Mouse (Mus musculus): Measurements from ENCODE around the gene Npas2. TPM values are rescaled to one million over a fixed set of nuclear protein-coding genes. Genes with fewer than 3 reads are reported as not detected.

Gene Npas2
- polyA plus RNA-seq, 1 experiment from 2014 or later: 0.06 TPM

DNA sequence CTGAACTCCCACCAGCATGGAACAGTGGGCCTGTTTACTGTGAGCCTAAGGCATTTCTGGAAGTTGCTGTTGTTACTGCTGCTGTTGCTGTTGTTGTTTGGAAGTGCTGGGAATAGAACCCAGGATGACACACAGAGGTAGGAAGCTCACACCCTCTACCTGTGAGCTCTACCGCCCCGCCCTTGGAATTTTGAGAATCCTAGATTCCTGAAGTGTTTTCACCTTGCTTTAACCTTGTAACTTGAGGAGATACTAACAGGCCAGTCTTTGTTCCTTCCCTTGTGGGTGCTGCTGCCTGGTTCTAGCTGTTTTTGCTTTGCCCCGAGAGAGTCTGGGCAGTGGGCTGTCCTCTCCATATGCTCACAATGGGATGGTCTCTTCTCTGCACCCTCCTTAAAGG is 98.5 kb downstream of the Npas2 start:
- H3K4me3 ChIP-seq: no peak overlapping the region
- H3K9ac ChIP-seq: no peak overlapping the region
- H3K4me2 ChIP-seq: no peak overlapping the region
- H3K4me1 ChIP-seq: no peaks in the 10 kb centered on the region
- no peaks in the 10 kb centered on the region for H3K27me3 ChIP-seq (replicated peaks)
- no peaks in the 10 kb centered on the region for H3K9me3 ChIP-seq (replicated peaks)
- ATAC-seq: no peak
- WGBS (ENCODE audit: insufficient replicate concordance): 66% methylated on average over 3 of the region's 3 CpGs
- H3K27ac ChIP-seq: no peak overlapping the region
- no peaks in the 10 kb centered on the region for H3K36me3 ChIP-seq

DNA sequence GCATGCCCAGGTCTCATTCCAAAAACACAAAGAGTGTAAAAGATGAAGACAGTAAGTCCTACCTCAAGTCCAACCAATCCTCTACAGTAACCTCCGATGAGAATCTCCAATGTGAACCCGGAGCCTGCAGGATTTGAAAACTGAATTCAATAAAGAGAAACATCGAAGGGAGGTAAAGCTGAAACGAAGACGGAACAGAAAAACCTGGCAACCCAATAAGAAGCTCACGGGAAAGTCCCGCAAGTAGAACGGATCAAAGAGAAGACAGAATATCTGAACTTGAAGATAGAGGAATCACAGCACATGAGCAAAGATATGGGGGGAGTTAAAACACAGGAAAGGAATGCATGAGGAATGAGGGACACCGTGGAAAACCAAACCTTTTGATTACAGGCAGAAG is 104.8 kb downstream of the Npas2 start:
- H3K4me1 ChIP-seq: no peaks in the 10 kb centered on the region
- H3K27ac ChIP-seq: no peak overlapping the region
- no peak overlapping the region for H3K4me2 ChIP-seq
- 80% methylated on average over 9 of the region's 9 CpGs for WGBS (ENCODE audit: insufficient replicate concordance)
- H3K27me3 ChIP-seq (replicated peaks): no peaks in the 10 kb centered on the region
- no peak overlapping the region for H3K9ac ChIP-seq
- H3K9me3 ChIP-seq (replicated peaks): no peaks in the 10 kb centered on the region
- no peak overlapping the region for H3K4me3 ChIP-seq
- no peak for ATAC-seq
- H3K36me3 ChIP-seq: no peaks in the 10 kb centered on the region

DNA sequence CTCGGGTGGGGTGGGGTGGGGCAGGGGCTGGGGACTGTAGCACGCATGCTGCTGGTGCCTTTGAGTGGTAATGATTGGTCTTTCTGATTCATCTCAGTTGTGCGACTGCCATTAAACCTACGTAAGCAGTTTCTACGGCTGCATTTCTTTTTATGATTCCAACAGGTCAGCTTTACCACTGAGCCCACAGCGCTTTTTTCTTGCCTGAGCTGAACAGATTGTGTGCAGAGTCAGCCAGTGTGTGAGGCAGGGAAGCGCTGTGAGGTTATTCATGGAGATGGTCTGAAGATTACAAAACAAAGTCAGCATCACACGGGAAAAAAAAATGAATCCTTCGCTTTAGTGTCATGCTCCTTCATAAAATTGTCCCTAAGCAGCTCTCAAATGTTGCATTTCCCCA is 106.7 kb downstream of the Npas2 start:
- no peaks in the 10 kb centered on the region for H3K4me1 ChIP-seq
- H3K4me3 ChIP-seq: no peak overlapping the region
- no peaks in the 10 kb centered on the region for H3K9me3 ChIP-seq (replicated peaks)
- no peak overlapping the region for H3K9ac ChIP-seq
- no peaks in the 10 kb centered on the region for H3K27me3 ChIP-seq (replicated peaks)
- H3K36me3 ChIP-seq: no peaks in the 10 kb centered on the region
- ATAC-seq: no peak
- H3K27ac ChIP-seq: no peak overlapping the region
- H3K4me2 ChIP-seq: no peak overlapping the region
- WGBS (ENCODE audit: insufficient replicate concordance): 78% methylated on average over 9 of the region's 9 CpGs

DNA sequence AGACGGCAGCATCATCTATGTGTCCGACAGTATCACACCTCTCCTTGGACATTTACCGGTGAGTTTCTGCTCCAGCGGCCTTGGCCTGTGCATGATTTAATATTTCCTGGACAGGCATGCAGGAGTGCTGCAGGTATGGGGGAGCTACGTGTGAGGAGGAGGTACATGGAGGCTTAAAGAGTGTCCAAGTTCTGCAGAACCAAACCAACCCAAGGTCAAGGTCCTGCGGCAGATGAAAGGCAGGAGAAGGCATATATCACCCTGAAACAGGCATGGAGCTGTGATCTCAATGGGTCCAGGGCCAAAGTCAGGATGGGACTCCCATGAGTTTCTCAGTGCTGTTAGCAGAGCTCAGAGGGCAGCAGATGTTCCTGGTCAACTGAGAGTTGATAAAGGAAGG is 107.1 kb downstream of the Npas2 start:
- 78% methylated on average over 6 of the region's 6 CpGs for WGBS (ENCODE audit: insufficient replicate concordance)
- ATAC-seq: no peak

DNA sequence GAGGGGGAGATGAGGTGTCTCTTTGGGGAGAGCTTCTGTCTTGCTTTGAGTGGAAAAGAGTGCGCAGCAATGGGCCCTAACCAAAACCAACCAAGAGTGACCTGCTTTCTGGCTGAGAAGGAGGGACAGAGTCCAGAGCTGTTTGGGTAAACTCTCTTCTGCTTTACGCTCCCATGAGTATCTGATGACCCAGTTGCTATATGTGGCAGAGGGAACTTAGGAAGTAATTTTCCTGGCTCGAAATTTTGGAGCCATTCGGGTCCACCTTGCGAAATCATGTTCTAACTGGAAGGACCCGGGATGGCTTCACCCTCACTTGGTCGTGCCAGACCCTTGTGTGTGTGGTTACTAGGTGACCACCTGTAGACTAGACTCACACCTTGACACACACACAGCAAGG is 108.7 kb downstream of the Npas2 start:
- Histone ChIP-seq H3K4me3 (no peak overlapping the region), H3K9me3 (replicated peaks) (no peaks in the 10 kb centered on the region), H3K27ac (no peak overlapping the region), H3K4me2 (no peak overlapping the region), H3K27me3 (replicated peaks) (no peaks in the 10 kb centered on the region), H3K36me3 (no peaks in the 10 kb centered on the region), H3K9ac (no peak overlapping the region), H3K4me1 (no peaks in the 10 kb centered on the region)
- WGBS (ENCODE audit: insufficient replicate concordance): 65% methylated on average over 7 of the region's 7 CpGs
- ATAC-seq: no peak

More for the DNA sequence above, 107.1 kb downstream of the Npas2 start:
- Histone ChIP-seq H3K27me3 (replicated peaks) (no peaks in the 10 kb centered on the region), H3K9me3 (replicated peaks) (no peaks in the 10 kb centered on the region), H3K4me3 (no peak overlapping the region), H3K36me3 (no peaks in the 10 kb centered on the region), H3K9ac (no peak overlapping the region), H3K27ac (no peak overlapping the region), H3K4me2 (no peak overlapping the region), H3K4me1 (no peaks in the 10 kb centered on the region)

DNA sequence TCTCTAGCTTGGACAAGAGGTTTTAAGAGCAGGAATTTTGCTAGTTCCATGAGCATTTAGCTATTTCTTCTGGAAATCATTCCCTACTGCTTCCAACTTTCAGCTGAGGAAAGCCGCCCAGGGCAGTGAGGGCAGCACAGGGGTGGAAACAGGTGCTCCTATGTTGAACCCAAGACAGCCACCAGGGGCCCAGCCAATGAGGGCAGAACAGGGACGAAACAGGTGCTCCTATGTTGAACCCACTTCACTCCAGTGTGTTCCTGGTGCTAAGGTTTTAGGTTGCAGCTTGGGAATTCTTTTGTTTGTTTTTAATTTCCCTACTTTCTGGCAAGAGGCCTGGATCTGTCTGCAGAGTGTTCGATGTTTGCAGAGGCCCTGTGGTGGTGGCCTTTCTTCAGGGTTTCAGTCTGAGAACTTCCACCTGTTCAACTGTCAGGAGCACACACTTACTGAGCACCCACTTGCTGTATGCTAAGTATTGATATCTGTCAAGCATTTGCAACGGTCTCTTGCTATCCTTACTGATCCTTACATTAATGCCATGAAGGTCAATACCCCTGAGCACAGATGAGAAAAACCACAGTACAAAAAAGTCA is 109.6 kb downstream of the Npas2 start:
- Histone ChIP-seq H3K9me3 (replicated peaks) (no peaks in the 10 kb centered on the region), H3K4me3 (no peak overlapping the region), H3K27ac (no peak overlapping the region), H3K4me1 (no peaks in the 10 kb centered on the region), H3K9ac (no peak overlapping the region), H3K27me3 (replicated peaks) (no peaks in the 10 kb centered on the region), H3K4me2 (no peak overlapping the region), H3K36me3 (no peaks in the 10 kb centered on the region)
- 57% methylated on average over 4 of the region's 4 CpGs for WGBS (ENCODE audit: insufficient replicate concordance)
- no peak for ATAC-seq

DNA sequence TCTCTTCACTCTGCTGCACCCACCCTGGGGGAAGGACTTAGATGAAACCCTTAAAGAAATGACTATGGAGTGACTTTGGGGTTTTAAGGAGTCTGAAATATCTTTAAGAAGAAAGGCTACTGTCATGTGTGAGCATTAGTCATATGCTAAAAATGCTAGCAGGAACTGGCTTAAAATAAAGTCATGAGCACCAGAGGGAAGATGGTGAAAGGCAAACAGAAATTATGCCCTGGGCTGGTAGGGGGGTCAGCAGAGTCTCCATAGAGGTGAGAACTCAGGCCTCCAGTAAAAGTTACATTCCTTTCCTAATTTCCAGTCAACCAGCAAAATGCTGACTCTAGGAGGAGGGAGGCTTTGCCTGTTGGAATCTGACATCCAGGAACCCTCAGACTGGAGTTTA is 113.8 kb downstream of the Npas2 start:
- no peak overlapping the region for H3K9ac ChIP-seq
- no peaks in the 10 kb centered on the region for H3K36me3 ChIP-seq
- no peaks in the 10 kb centered on the region for H3K4me1 ChIP-seq
- no peaks in the 10 kb centered on the region for H3K9me3 ChIP-seq (replicated peaks)
- no peak overlapping the region for H3K27ac ChIP-seq
- no peak overlapping the region for H3K4me2 ChIP-seq
- H3K4me3 ChIP-seq: no peak overlapping the region
- H3K27me3 ChIP-seq (replicated peaks): no peaks in the 10 kb centered on the region
- no peak for ATAC-seq

DNA sequence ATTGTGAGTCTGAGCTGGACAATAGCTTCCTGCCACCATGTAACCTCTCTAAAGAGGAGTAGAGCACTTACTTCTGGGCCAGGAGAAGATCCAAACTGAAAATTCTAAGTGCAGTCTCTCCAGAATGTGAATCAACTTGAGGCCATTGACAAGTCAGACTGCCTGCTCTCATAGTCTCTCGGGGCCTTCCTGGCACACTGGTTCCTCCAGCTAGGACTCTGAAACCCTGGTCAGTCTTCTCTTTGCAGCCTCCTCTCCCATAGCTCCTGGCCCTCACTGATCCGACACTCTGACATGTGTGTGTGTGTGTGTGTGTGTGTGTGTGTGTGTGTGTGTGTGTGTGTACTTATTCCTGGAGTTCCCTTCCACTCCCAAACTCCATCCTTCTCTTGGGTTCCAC is 114.4 kb downstream of the Npas2 start:
- no peak for ATAC-seq
- Histone ChIP-seq H3K9me3 (replicated peaks) (no peaks in the 10 kb centered on the region), H3K4me3 (no peak overlapping the region), H3K36me3 (no peaks in the 10 kb centered on the region), H3K4me1 (no peaks in the 10 kb centered on the region), H3K27me3 (replicated peaks) (no peaks in the 10 kb centered on the region), H3K27ac (no peak overlapping the region), H3K9ac (no peak overlapping the region), H3K4me2 (no peak overlapping the region)
- 53% methylated on average over 2 of the region's 2 CpGs for WGBS (ENCODE audit: insufficient replicate concordance)

DNA sequence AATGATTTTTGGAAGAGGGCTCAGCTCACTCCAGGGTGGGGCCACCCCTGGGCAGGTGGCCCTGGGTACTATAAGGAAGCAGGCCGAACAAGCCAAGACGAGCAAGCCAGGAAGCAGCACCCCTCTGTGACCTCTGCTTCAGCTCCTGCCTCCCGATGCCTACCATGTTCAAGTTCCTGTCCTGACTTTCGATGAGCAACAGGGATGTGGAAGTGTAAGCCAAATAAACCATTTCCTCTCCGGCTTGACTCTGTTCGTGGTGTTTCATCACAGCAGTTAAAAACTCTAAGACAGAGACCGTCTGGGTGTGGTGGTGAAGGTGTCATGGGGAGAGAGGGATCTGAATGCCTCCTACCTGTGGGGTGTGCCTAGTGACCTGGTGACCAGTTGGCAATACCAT is 116.0 kb downstream of the Npas2 start:
- Histone ChIP-seq H3K27me3 (replicated peaks) (no peaks in the 10 kb centered on the region), H3K9me3 (replicated peaks) (no peaks in the 10 kb centered on the region), H3K36me3 (no peaks in the 10 kb centered on the region), H3K4me3 (no peak overlapping the region), H3K9ac (no peak overlapping the region), H3K4me2 (no peak overlapping the region), H3K27ac (no peak overlapping the region), H3K4me1 (no peaks in the 10 kb centered on the region)
- no peak for ATAC-seq
- 57% methylated on average over 7 of the region's 7 CpGs for WGBS (ENCODE audit: insufficient replicate concordance)

DNA sequence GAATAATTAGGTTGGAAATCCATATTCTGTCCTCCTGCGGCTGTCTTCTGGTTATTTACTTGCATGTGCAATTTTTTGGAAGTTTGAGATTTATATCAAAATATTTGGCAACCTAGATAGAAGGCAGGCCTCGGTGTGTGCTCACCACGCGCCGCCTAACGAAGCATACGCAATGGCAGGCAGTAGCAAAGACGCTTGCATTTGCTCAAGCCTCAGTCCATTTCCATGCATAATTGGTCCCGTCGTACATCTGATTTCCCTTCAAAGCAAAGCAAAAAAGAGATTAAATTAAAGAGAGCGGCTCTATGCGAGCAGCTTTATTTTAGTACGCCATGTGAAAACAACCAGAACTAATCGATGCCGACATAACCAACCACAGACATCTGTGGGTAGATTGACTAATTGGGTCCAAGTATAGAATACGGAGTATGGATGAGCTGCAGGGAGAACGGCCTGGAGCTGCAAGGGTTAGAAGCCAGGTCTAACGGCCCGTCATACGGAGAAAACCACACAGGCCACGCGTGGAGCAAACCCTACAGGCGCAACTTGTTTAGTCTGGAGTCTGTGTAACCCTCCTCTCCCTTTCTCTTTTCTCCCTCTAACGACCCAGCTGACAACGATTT is 118.9 kb downstream of the Npas2 start:
- H3K36me3 ChIP-seq: no peaks in the 10 kb centered on the region
- H3K9me3 ChIP-seq (replicated peaks): no peaks in the 10 kb centered on the region
- H3K4me3 ChIP-seq: no peak overlapping the region
- H3K4me1 ChIP-seq: no peaks in the 10 kb centered on the region
- no peak overlapping the region for H3K4me2 ChIP-seq
- H3K27ac ChIP-seq: no peak overlapping the region
- ATAC-seq: no peak
- no peaks in the 10 kb centered on the region for H3K27me3 ChIP-seq (replicated peaks)
- WGBS (ENCODE audit: insufficient replicate concordance): 79% methylated on average over 25 of the region's 25 CpGs
- no peak overlapping the region for H3K9ac ChIP-seq

DNA sequence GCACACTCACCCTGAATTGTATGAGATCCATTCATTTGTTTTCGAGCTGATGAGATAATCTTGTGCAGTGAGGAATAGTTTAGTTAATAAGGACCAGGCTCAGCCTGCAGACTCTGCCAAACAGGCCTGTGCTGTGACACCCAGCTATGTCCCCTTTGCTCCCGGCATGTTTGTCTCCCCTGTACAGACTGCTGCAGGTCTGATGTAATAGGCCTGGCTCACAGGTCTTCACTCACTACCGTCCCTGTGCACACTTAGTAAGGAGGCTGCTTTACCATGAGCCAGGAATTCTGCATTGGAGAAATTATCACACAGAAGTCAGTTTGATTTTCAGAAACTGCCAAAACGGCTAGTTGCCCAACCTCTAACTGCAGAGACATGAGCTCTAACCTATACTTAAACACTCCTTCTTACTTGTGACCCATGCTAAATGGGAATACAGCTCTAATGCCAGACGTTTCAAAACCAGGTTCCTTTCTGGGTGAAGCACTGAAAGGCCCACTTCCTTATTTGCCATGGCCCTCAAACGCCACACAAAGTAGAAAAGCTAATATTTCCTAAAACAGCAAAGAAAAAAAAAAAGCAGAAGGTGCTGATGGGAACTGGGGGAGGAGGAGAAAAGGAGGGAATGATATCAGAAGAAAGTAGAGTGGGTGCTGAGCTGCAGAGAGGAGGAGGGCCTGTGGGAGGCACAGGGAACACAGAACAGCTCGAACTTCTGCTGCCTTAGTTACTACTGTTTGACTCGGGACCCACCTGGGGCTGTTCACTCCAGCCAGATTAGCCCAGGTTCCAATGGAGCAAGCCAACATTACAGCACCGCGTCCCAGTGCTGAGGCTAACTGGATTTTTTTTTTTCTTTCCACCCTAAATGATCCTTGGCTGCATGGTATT is 120.1 kb downstream of the Npas2 start:
- 60% methylated on average over 10 of the region's 10 CpGs for WGBS (ENCODE audit: insufficient replicate concordance)
- Histone ChIP-seq H3K9ac (no peak overlapping the region), H3K36me3 (no peaks in the 10 kb centered on the region), H3K4me1 (no peaks in the 10 kb centered on the region), H3K4me3 (no peak overlapping the region), H3K4me2 (no peak overlapping the region), H3K27me3 (replicated peaks) (no peaks in the 10 kb centered on the region), H3K27ac (no peak overlapping the region), H3K9me3 (replicated peaks) (no peaks in the 10 kb centered on the region)
- no peak for ATAC-seq

DNA sequence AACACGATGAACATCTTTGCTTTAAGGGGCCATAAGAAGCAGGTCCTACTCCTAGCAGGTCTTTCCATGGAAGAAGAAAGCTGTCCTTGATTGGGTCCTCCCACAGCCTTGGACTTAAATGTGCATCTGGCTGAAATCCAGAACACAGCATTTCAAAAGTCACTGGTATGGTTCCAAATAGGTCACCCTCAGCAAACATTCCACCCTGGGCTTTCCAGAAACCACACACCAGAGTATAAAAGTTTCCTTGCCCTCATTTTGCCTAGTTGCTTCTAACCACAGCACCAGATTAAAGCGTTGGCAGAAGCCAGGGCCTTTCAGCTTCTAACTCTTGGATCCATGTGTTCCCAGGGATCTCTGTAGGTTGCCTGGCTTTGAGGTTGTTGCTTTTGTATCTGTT is 124.4 kb downstream of the Npas2 start:
- Histone ChIP-seq H3K4me3 (no peak overlapping the region), H3K27ac (no peak overlapping the region), H3K4me2 (no peak overlapping the region), H3K4me1 (no peaks in the 10 kb centered on the region), H3K27me3 (replicated peaks) (no peaks in the 10 kb centered on the region), H3K9me3 (replicated peaks) (no peaks in the 10 kb centered on the region), H3K36me3 (no peaks in the 10 kb centered on the region), H3K9ac (no peak overlapping the region)
- 50% methylated on average over 2 of the region's 2 CpGs for WGBS (ENCODE audit: insufficient replicate concordance)
- no peak for ATAC-seq

All from liver, embryonic 12.5 days (tissue).